Mouse (Mus musculus) adrenal gland, adult 2 months (tissue): Measurements from ENCODE around the gene Qdpr. TPM values are rescaled to one million over a fixed set of nuclear protein-coding genes. Genes with fewer than 3 reads are reported as not detected.

Experiments
- DNase-seq: peaks from one replicate; pipeline ENCODE4 v3.0.0; 2021
- polyA plus RNA-seq: library from polyadenylated mRNA; depleted of rRNA; stranded (reverse); fragments of >200 nt; gene quantifications from 2 replicates; pipeline ENCODE4 v1.2.3, GENCODE M21; 2012; rRNA removed
- total RNA-seq, 2 experiments: library from RNA; stranded (reverse); gene quantifications; 2 replicates each; pipeline ENCODE4 v1.2.3; 2021

Qdpr gene
- total and polyA plus RNA-seq, 3 experiments: 91.6 to 138 (median 106) TPM

DNA sequence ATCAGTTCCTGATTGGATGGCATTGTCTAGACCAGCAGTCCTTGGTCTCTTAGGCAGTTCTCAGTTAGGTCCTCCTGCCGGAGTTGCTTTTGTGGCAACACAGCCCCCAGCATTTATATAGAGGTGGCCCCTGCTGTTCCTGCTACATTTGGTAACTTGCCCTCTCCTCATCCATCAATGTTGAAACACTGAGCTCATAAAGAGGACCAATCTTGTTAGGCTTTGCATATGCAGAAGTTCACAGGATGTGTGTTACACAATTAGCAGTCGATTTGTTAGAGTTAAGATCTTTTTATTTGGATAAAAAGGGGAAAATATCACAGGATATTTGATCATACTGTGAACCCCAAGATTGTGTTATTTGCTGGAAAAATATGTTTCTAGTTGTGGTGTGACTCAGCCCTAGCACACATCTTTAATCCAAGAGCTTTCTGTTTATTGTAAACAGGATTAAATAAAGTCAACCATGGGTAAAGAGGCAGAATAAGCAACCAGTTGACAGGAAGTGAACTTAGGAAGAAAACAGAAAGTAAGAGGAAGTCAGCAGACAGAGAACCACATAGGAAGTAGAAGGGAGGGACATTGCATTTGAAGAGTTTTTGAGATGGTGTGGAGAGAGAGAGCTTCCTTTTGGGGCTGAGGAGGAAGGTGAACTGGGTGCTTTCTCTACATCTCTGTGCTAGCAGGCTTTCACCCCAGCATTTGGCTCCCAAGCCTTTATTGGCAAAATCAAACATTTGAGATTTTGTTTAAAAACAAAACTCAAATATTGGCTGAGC is 65.8 kb downstream of the Qdpr start:
- DNase-seq: no peak

Other genes with a start within 250 kb of the Qdpr start
- gene Clrn2, start 3.5 kb upstream of the Qdpr start, total RNA-seq: not detected
- not detected in 2 replicates for gene Clrn2, start 3.5 kb upstream of the Qdpr start, polyA plus RNA-seq
- gene Lap3, start 43.1 kb upstream of the Qdpr start, total RNA-seq: 10 to 100 TPM; 49.6 to 69.6 TPM
- 5.7 and 6.6 TPM in 2 replicates for gene Lap3, start 43.1 kb upstream of the Qdpr start, polyA plus RNA-seq
- 100 to 1,000 TPM in 1 of 2 experiments, 10 to 100 TPM in 1; 78.9 to 107 TPM for gene Med28, start 70.0 kb upstream of the Qdpr start, total RNA-seq
- 145 and 147 TPM in 2 replicates for gene Med28, start 70.0 kb upstream of the Qdpr start, polyA plus RNA-seq
- gene Fam184b, start 189.4 kb upstream of the Qdpr start, total RNA-seq: under 1 TPM; 0.17 to 0.41 TPM
- gene Fam184b, start 189.4 kb upstream of the Qdpr start, polyA plus RNA-seq: not detected in 2 replicates
- gene Ncapg, start 219.7 kb upstream of the Qdpr start, total RNA-seq: under 1 TPM; 0.73 to 0.98 TPM
- 0.09 and 0.10 TPM in 2 replicates for gene Ncapg, start 219.7 kb upstream of the Qdpr start, polyA plus RNA-seq